Mouse (Mus musculus) cerebellum, adult 2 months (tissue): ENCODE results near the gene Slc12a9.

Source experiments
- CTCF ChIP-seq: fragments of 200-500 bp; IDR thresholded peaks from 2 replicates; pipeline ENCODE4 v1.5.1; 2011; ENCODE audit warnings: low read depth, mild to moderate bottlenecking, control low read depth, low read length, moderate library complexity, borderline replicate concordance; ENCODE audit not compliant: insufficient read depth
- POLR2A ChIP-seq: fragments of 200-500 bp; IDR thresholded peaks from 2 replicates; pipeline ENCODE4 v1.6.1; 2011; ENCODE audit warnings: low read length, control low read depth, borderline replicate concordance; ENCODE audit not compliant: insufficient read depth

DNA sequence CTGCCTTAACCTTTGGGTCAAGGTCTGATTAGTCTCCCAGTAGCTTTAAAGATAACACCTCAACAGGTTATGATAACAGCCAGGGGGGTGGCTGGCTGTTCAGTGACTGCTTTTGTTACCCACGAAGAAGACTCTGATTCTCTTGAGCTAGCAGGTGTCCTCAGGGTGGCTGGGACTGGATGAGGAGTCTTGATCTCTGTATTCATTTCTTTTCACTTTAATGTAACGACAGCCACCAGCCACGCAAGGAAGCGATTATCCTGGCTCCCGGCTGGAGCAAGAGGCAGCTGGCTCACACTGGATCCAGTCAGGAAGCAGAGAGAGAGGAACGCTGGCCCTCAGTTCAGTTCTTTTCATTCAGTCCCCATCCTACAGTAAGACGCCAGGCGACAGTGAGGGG, 3.8 kb upstream of the Slc12a9 start:
- no peak for TF ChIP-seq CTCF
- no peak for TF ChIP-seq POLR2A
